22 mouse cellular contexts compared by ENCODE assay signal in genomic region chr4:89082838-89083237, GRCm38 (mm10).
"Had no signal": no experiment of that assay in that cellular context is flagged by ENCODE, and none has a peak within 500 bp of the region (broad histone marks: within the 10 kb centered on the region; RNA-seq: fewer than 3 reads in every experiment).

No protein-coding gene starts in this region.

- H3K36me3 ChIP-seq: heart, embryonic 10.5 days; heart, embryonic 12.5 days; hindbrain, embryonic 10.5 days; hindbrain, embryonic 12.5 days; hindbrain, embryonic 15.5 days; limb, embryonic 10.5 days; limb, embryonic 12.5 days; liver, embryonic 13.5 days; liver, embryonic 15.5 days had no signal

- H3K4me3 ChIP-seq: heart, embryonic 10.5 days; heart, embryonic 12.5 days; hindbrain, embryonic 10.5 days; hindbrain, embryonic 12.5 days; hindbrain, embryonic 15.5 days; layer of hippocampus, adult 2 months; left cerebral cortex, adult 2 months; limb, embryonic 10.5 days; limb, embryonic 12.5 days; liver, embryonic 13.5 days; liver, embryonic 15.5 days had no signal

- H3K9ac ChIP-seq: heart, embryonic 12.5 days; hindbrain, embryonic 12.5 days; hindbrain, embryonic 15.5 days; limb, embryonic 12.5 days; liver, embryonic 13.5 days; liver, embryonic 15.5 days had no signal

- H3K4me1 ChIP-seq: heart, embryonic 10.5 days; heart, embryonic 12.5 days; hindbrain, embryonic 10.5 days; hindbrain, embryonic 12.5 days; hindbrain, embryonic 15.5 days; limb, embryonic 10.5 days; limb, embryonic 12.5 days; liver, embryonic 13.5 days; liver, embryonic 15.5 days had no signal

- ATAC-seq: hindbrain, postnatal 0 days had no signal

- H3K27me3 ChIP-seq: heart, embryonic 12.5 days; hindbrain, embryonic 12.5 days; hindbrain, embryonic 15.5 days; limb, embryonic 12.5 days; liver, embryonic 13.5 days; liver, embryonic 15.5 days had no signal

- DNase-seq: gastrocnemius, postnatal 25 days; heart, adult 18-20 months; heart, postnatal 10 days; heart, postnatal 4 days; kidney, adult 18-20 months; kidney, adult 8-10 months; kidney, postnatal 10 days; kidney, postnatal 25 days; kidney, postnatal 4 days; liver; liver, embryonic 13.5 days had no signal

- H3K9me3 ChIP-seq: heart, embryonic 10.5 days; heart, embryonic 12.5 days; hindbrain, embryonic 10.5 days; hindbrain, embryonic 12.5 days; hindbrain, embryonic 15.5 days; limb, embryonic 10.5 days; limb, embryonic 12.5 days; liver, embryonic 13.5 days; liver, embryonic 15.5 days had no signal

- H3K27ac ChIP-seq: heart, embryonic 10.5 days; hindbrain, embryonic 10.5 days; hindbrain, embryonic 12.5 days; hindbrain, embryonic 15.5 days; hindbrain, postnatal 0 days; layer of hippocampus, adult 2 months; left cerebral cortex, adult 2 months; limb, embryonic 10.5 days; limb, embryonic 12.5 days; liver, embryonic 13.5 days; liver, embryonic 15.5 days had no signal

- H3K4me2 ChIP-seq: heart, embryonic 12.5 days; hindbrain, embryonic 12.5 days; hindbrain, embryonic 15.5 days; limb, embryonic 12.5 days; liver, embryonic 13.5 days; liver, embryonic 15.5 days had no signal
